Mouse (Mus musculus) ES-CJ7 (cell line): Measurements from ENCODE around the gene Il34.

Source experiments
- DNase-seq: peaks from one replicate; pipeline ENCODE4 v3.0.0; 2011; ENCODE audit warnings: low read depth, low spot score

The Il34 gene

GRCm38 (mm10) chr8:110805669-110806068 is at the start of gene Il34:
TSS of gene Il34 (minus strand) at chr8:110805924.
- DNase-seq, result peak; percentile 64

GRCm38 (mm10) chr8:110851186-110851585 is 45.5 kb upstream of the Il34 start:
- DNase-seq, result no peak

- DNase-seq, result no peak
These were observed 42.1 kb upstream of the Il34 start for GRCm38 (mm10) chr8:110847645-110848495.

GRCm38 (mm10) chr8:110847171-110847549 is 41.4 kb upstream of the Il34 start:
- DNase-seq, result no peak

- peak; percentile 91 for DNase-seq
These were observed 40.9 kb upstream of the Il34 start, which contains the start of the genes Cog4 and Sf3b3 for GRCm38 (mm10) chr8:110846405-110847170. TSS of gene Cog4 (plus strand) at chr8:110846600. TSS of gene Sf3b3 (minus strand) at chr8:110846787.

- DNase-seq, result peak; percentile 56
These were observed 40.2 kb upstream of the Il34 start for GRCm38 (mm10) chr8:110845821-110846404.

GRCm38 (mm10) chr8:110844941-110845340 is 39.2 kb upstream of the Il34 start:
- no peak for DNase-seq

- no peak for DNase-seq
These were observed 37.5 kb upstream of the Il34 start for GRCm38 (mm10) chr8:110843207-110843606.

- no peak for DNase-seq
These were observed 36.4 kb upstream of the Il34 start for GRCm38 (mm10) chr8:110842012-110842574.

GRCm38 (mm10) chr8:110831956-110832355 is 26.2 kb upstream of the Il34 start:
- no peak for DNase-seq

- DNase-seq, result no peak
These were observed 22.8 kb upstream of the Il34 start for GRCm38 (mm10) chr8:110828511-110828910.

- no peak for DNase-seq
These were observed 19.1 kb upstream of the Il34 start for GRCm38 (mm10) chr8:110824861-110825260.

- no peak for DNase-seq
These were observed 16.2 kb upstream of the Il34 start for GRCm38 (mm10) chr8:110821960-110822359.

GRCm38 (mm10) chr8:110820257-110820656 is 14.5 kb upstream of the Il34 start:
- DNase-seq, result no peak

- DNase-seq, result no peak
These were observed 12.9 kb upstream of the Il34 start for GRCm38 (mm10) chr8:110818593-110818992.

- DNase-seq, result no peak
These were observed 11.3 kb upstream of the Il34 start for GRCm38 (mm10) chr8:110816990-110817389.

GRCm38 (mm10) chr8:110815308-110815707 is 9.6 kb upstream of the Il34 start:
- DNase-seq, result no peak

GRCm38 (mm10) chr8:110813081-110813812 is 7.5 kb upstream of the Il34 start:
- no peak for DNase-seq

GRCm38 (mm10) chr8:110812349-110813080 is 6.8 kb upstream of the Il34 start:
- no peak for DNase-seq

- no peak for DNase-seq
These were observed 6.1 kb upstream of the Il34 start for GRCm38 (mm10) chr8:110811793-110812192.

GRCm38 (mm10) chr8:110811116-110811515 is 5.4 kb upstream of the Il34 start:
- DNase-seq, result no peak
